Mouse (Mus musculus) urinary bladder, postnatal 10 days (tissue): ENCODE data around the gene Camta1.
A peak's percentile ranks its signal among the peaks of the same experiment; 100 is the strongest.

Experiments used
- DNase-seq: peaks from one replicate; pipeline ENCODE4 v3.0.0; 2022; ENCODE audit warnings: low spot score

The Camta1 gene

GRCm38 (mm10) chr4:150990148-150990547 is 871.5 kb downstream of the Camta1 start:
- DNase-seq: no peak

- DNase-seq: no peak
Measured at GRCm38 (mm10) chr4:150980153-150980552, 881.5 kb downstream of the Camta1 start.

GRCm38 (mm10) chr4:150979455-150979854 is 882.2 kb downstream of the Camta1 start:
- no peak for DNase-seq

GRCm38 (mm10) chr4:150978156-150978910 is 883.3 kb downstream of the Camta1 start:
- DNase-seq: no peak

- DNase-seq: no peak
Measured at GRCm38 (mm10) chr4:150975145-150975544, 886.5 kb downstream of the Camta1 start.

GRCm38 (mm10) chr4:150973264-150973663 is 888.4 kb downstream of the Camta1 start:
- no peak for DNase-seq

GRCm38 (mm10) chr4:150968956-150969355 is 892.7 kb downstream of the Camta1 start:
- DNase-seq: no peak

GRCm38 (mm10) chr4:150966556-150966955 is 895.1 kb downstream of the Camta1 start:
- peak; percentile 23 for DNase-seq

- no peak for DNase-seq
Measured at GRCm38 (mm10) chr4:150965555-150965951, 896.1 kb downstream of the Camta1 start.

- DNase-seq: peak; percentile 59
Measured at GRCm38 (mm10) chr4:150964635-150965554, 896.8 kb downstream of the Camta1 start.

GRCm38 (mm10) chr4:150963711-150964110 is 898.0 kb downstream of the Camta1 start:
- DNase-seq: no peak

- no peak for DNase-seq
Measured at GRCm38 (mm10) chr4:150962231-150962630, 899.4 kb downstream of the Camta1 start.

- DNase-seq: no peak
Measured at GRCm38 (mm10) chr4:150958536-150958935, 903.1 kb downstream of the Camta1 start.

- DNase-seq: no peak
Measured at GRCm38 (mm10) chr4:150957106-150957458, 904.6 kb downstream of the Camta1 start.

- no peak for DNase-seq
Measured at GRCm38 (mm10) chr4:150956369-150957105, 905.1 kb downstream of the Camta1 start.

GRCm38 (mm10) chr4:150950972-150951371 is 910.7 kb downstream of the Camta1 start:
- DNase-seq: no peak

- DNase-seq: no peak
Measured at GRCm38 (mm10) chr4:150944707-150945106, 917.0 kb downstream of the Camta1 start.

- no peak for DNase-seq
Measured at GRCm38 (mm10) chr4:150939991-150940651, 921.6 kb downstream of the Camta1 start.

- no peak for DNase-seq
Measured at GRCm38 (mm10) chr4:150938063-150938452, 923.6 kb downstream of the Camta1 start.

GRCm38 (mm10) chr4:150937293-150938062 is 924.2 kb downstream of the Camta1 start:
- DNase-seq: no peak

GRCm38 (mm10) chr4:150933503-150933902 is 928.2 kb downstream of the Camta1 start:
- DNase-seq: no peak
